Mouse (Mus musculus): ENCODE data around the gene Smcr8. TPM values are rescaled to one million over a fixed set of nuclear protein-coding genes. Genes with fewer than 3 reads are reported as not detected.

Gene Smcr8
- polyA plus RNA-seq, 1 experiment: not detected

- Histone ChIP-seq H3K4me1 (ENCODE audit: control insufficient read depth, insufficient read depth, low read length) (peaks cover 3% of the 10 kb centered on the region), H3K27ac (ENCODE audit: insufficient read depth, low read depth, low read length) (no peak overlapping the region), H3K4me3 (ENCODE audit: insufficient read depth, low read depth, low read length) (no peak overlapping the region)
- WGBS: 25% methylated on average over 4 of the region's 4 CpGs
- no peak for TF ChIP-seq POLR2A (IDR thresholded peaks at IDR 0.05; ENCODE audit: insufficient read depth, low read depth, low read length)
- no peak for TF ChIP-seq CTCF (IDR thresholded peaks at IDR 0.05; ENCODE audit: insufficient read depth, low read depth, low read length)
Measured at GRCm38 (mm10) chr11:60827241-60827945, 50.1 kb downstream of the Smcr8 start.

- H3K4me1 ChIP-seq (ENCODE audit: control insufficient read depth, insufficient read depth, low read length): peaks cover 3% of the 10 kb centered on the region
- WGBS: 34% methylated on average over 2 of the region's 2 CpGs
- no peak for TF ChIP-seq POLR2A (IDR thresholded peaks at IDR 0.05; ENCODE audit: insufficient read depth, low read depth, low read length)
Measured at GRCm38 (mm10) chr11:60828903-60829302, 51.6 kb downstream of the Smcr8 start.

GRCm38 (mm10) chr11:60830433-60831052, 53.2 kb downstream of the Smcr8 start, which contains the start of gene Dhrs7b:
Gene Dhrs7b (plus strand): TSS chr11:60830631.
- Histone ChIP-seq H3K4me1 (ENCODE audit: control insufficient read depth, insufficient read depth, low read length) (peaks cover 3% of the 10 kb centered on the region), H3K27ac (ENCODE audit: insufficient read depth, low read depth, low read length) (peak within 1 kb of the TSS; percentile 96), H3K4me3 (ENCODE audit: insufficient read depth, low read depth, low read length) (peak within 1 kb of the TSS; percentile 89)
- no peak for TF ChIP-seq CTCF (IDR thresholded peaks at IDR 0.05; ENCODE audit: insufficient read depth, low read depth, low read length)
- TF ChIP-seq POLR2A (IDR thresholded peaks at IDR 0.05; ENCODE audit: insufficient read depth, low read depth, low read length): no peak
- under 1% methylated on average over 34 of the region's 34 CpGs for WGBS

More at GRCm38 (mm10) chr11:60828903-60829302, 51.6 kb downstream of the Smcr8 start:
- H3K4me3 ChIP-seq (ENCODE audit: insufficient read depth, low read depth, low read length): no peak overlapping the region
- no peak overlapping the region for H3K27ac ChIP-seq (ENCODE audit: insufficient read depth, low read depth, low read length)

- Histone ChIP-seq H3K4me3 (ENCODE audit: insufficient read depth, low read depth, low read length) (no peak overlapping the region), H3K27ac (ENCODE audit: insufficient read depth, low read depth, low read length) (no peak overlapping the region), H3K4me1 (ENCODE audit: control insufficient read depth, insufficient read depth, low read length) (no peaks in the 10 kb centered on the region)
- no peak for TF ChIP-seq CTCF (IDR thresholded peaks at IDR 0.05; ENCODE audit: insufficient read depth, low read depth, low read length)
- TF ChIP-seq POLR2A (IDR thresholded peaks at IDR 0.05; ENCODE audit: insufficient read depth, low read depth, low read length): no peak
- 93% methylated on average over 6 of the region's 6 CpGs for WGBS
Measured at GRCm38 (mm10) chr11:60836897-60837296, 59.6 kb downstream of the Smcr8 start.

Other genes with a start within 250 kb of the Smcr8 start
- not detected in 2 replicates for gene Alkbh5, start 241.1 kb upstream of the Smcr8 start, polyA plus RNA-seq (2012; ENCODE audit: insufficient read depth, insufficient read length, low replicate concordance, missing spikeins)
- gene Llgl1, start 77.8 kb upstream of the Smcr8 start, polyA plus RNA-seq (2012; ENCODE audit: insufficient read depth, insufficient read length, low replicate concordance, missing spikeins): not detected in 2 replicates
- gene Flii, start 50.3 kb upstream of the Smcr8 start, polyA plus RNA-seq (2012; ENCODE audit: insufficient read depth, insufficient read length, low replicate concordance, missing spikeins): not detected in 2 replicates
- gene Mief2, start 49.1 kb upstream of the Smcr8 start, polyA plus RNA-seq (2012; ENCODE audit: insufficient read depth, insufficient read length, low replicate concordance, missing spikeins): not detected in 2 replicates
- not detected in 2 replicates for gene Top3a, start 159 bp upstream of the Smcr8 start, polyA plus RNA-seq (2012; ENCODE audit: insufficient read depth, insufficient read length, low replicate concordance, missing spikeins)
- gene Shmt1, start 34.2 kb downstream of the Smcr8 start, polyA plus RNA-seq (2012; ENCODE audit: insufficient read depth, insufficient read length, low replicate concordance, missing spikeins): not detected in 2 replicates
- gene Dhrs7b, start 53.1 kb downstream of the Smcr8 start, polyA plus RNA-seq (2012; ENCODE audit: insufficient read depth, insufficient read length, low replicate concordance, missing spikeins): not detected in 2 replicates
- not detected in 2 replicates for gene Tmem11, start 101.7 kb downstream of the Smcr8 start, polyA plus RNA-seq (2012; ENCODE audit: insufficient read depth, insufficient read length, low replicate concordance, missing spikeins)
- not detected in 2 replicates for gene Natd1, start 137.2 kb downstream of the Smcr8 start, polyA plus RNA-seq (2012; ENCODE audit: insufficient read depth, insufficient read length, low replicate concordance, missing spikeins)
- gene Map2k3, start 154.5 kb downstream of the Smcr8 start, polyA plus RNA-seq (2012; ENCODE audit: insufficient read depth, insufficient read length, low replicate concordance, missing spikeins): not detected in 2 replicates
- not detected in 2 replicates for gene Kcnj12, start 245.0 kb downstream of the Smcr8 start, polyA plus RNA-seq (2012; ENCODE audit: insufficient read depth, insufficient read length, low replicate concordance, missing spikeins)